Mouse (Mus musculus): Measurements from ENCODE around the gene 1700013G24Rik.

DNA sequence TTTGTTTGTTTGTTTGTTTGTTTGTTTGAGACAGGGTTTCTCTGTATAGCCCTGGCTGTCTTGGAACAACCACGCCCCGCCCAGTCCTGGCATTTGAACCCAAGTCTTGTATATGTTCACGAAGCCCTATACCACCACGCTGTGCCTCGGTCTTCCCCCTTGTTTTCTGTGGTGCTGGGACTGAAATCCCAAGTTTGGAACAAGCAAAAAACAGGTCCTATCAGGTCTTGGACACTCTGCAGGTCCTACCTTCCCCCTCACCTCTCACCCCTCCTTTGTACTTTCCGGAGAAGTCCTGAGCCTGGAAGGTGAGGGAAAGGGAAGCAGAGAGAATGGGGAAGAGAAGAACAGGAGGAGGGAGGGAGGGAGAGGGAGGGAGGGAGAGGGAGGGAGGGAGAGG lies 894 bp upstream of the 1700013G24Rik start:
- TF ChIP-seq POLR2A (IDR thresholded peaks at IDR 0.05; ENCODE audit: insufficient read depth, low read length), result no peak
- TF ChIP-seq CTCF (IDR thresholded peaks at IDR 0.05; ENCODE audit: low read depth, low read length), result no peak

Measured in ES-Bruce4 (cell line).